Mouse (Mus musculus) forebrain, embryonic 12.5 days (tissue): ENCODE measurements around the gene Prickle1. TPM values are rescaled to one million over a fixed set of nuclear protein-coding genes. Genes with fewer than 3 reads are reported as not detected.

Experiments used
- ATAC-seq: fragments of 200-750 bp; cut with Nextera tagmentation; 2 replicates; pipeline ENCODE4 v1.8.0; 2017; ENCODE audit warnings: moderate TSS enrichment; ENCODE audit not compliant: low FRiP score
- H3K27ac ChIP-seq: fragments of 300-500 bp; sonication (generic); 2 replicates; pipeline ENCODE4 v1.5.1; 2016; ENCODE audit warnings: mild to moderate bottlenecking
- H3K27me3 ChIP-seq: fragments of 300-500 bp; sonication (generic); 2 replicates; pipeline ENCODE4 v1.6.1; 2016; ENCODE audit warnings: mild to moderate bottlenecking
- H3K36me3 ChIP-seq: fragments of 300-500 bp; sonication (generic); replicated peaks from 2 replicates; pipeline ENCODE4 v1.6.1; 2016; ENCODE audit warnings: mild to moderate bottlenecking
- H3K4me1 ChIP-seq: fragments of 300-500 bp; sonication (generic); 2 replicates; pipeline ENCODE4 v1.6.1; 2016
- H3K4me2 ChIP-seq: fragments of 300-500 bp; sonication (generic); 2 replicates; pipeline ENCODE4 v1.6.1; 2016; ENCODE audit warnings: mild to moderate bottlenecking, moderate library complexity
- H3K4me3 ChIP-seq: fragments of 300-500 bp; sonication (generic); replicated peaks from 2 replicates; pipeline ENCODE4 v1.5.1; 2016; ENCODE audit warnings: mild to moderate bottlenecking
- H3K9ac ChIP-seq: fragments of 300-500 bp; sonication (generic); 2 replicates; pipeline ENCODE4 v1.6.1; 2016; ENCODE audit warnings: mild to moderate bottlenecking
- H3K9me3 ChIP-seq: fragments of 300-500 bp; sonication (generic); 2 replicates; pipeline ENCODE4 v1.6.1; 2016
- WGBS: fragments of 180-500 bp; shearing (Covaris S2); methylation state at CpG from one replicate; pipeline ENCODE4 v1.1.7; 2016; 5-methylcytosine and 5-hydroxymethylcytosine counted together
- polyA plus RNA-seq: library from polyadenylated mRNA; unstranded; fragments of >200 nt; fragmentation: Nextera tagmentation; extraction: Ambion mirVana; gene quantifications from 2 replicates; pipeline ENCODE4 v1.2.1, GENCODE M21; 2016

The Prickle1 gene
- polyA plus RNA-seq, 1 experiment from 2014 or later: 11.0 TPM

DNA sequence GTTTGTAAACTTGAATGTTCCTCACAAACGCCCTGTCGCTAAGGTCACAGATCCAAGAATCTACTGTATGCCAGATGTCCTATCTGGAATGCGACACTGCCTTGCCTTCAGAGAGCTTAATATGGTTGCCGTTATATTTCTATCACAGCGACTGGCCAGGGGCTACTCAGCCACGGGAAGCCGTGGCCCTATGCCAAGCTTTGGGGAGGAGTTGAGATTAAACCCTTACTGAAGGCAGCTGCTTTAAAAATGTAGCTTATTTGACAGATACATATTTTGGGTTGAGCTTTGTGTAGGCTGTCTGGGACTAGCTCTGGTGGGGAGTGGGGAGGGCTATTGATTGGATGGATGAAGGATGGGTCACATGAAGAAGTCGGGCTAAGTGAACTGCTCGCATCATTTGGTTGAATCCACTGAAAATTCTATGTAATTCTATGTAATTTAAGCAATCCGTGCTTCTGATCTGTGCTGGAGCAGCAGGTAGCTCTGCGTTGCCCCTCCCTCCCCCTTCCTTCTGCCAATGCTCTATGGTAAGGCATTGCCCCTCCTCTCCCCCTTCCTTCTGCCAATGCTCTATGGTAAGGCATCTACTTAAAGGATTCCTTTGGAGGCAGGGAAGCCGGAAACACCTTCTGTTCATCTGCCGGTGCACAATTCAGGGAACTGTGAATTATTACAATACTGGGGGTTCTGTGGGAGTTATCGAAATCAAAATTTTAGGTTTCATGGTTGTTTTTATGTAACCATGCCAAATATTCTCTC is 28.0 kb downstream of the Prickle1 start:
- Histone ChIP-seq H3K4me2 (no peak overlapping the region), H3K9me3 (no peaks in the 10 kb centered on the region), H3K27me3 (no peaks in the 10 kb centered on the region), H3K4me3 (no peak overlapping the region), H3K27ac (no peak overlapping the region), H3K9ac (no peak overlapping the region), H3K4me1 (peaks cover 6% of the 10 kb centered on the region), H3K36me3 (no peaks in the 10 kb centered on the region)
- 81% methylated on average over 14 of the region's 14 CpGs for WGBS
- ATAC-seq: no peak

DNA sequence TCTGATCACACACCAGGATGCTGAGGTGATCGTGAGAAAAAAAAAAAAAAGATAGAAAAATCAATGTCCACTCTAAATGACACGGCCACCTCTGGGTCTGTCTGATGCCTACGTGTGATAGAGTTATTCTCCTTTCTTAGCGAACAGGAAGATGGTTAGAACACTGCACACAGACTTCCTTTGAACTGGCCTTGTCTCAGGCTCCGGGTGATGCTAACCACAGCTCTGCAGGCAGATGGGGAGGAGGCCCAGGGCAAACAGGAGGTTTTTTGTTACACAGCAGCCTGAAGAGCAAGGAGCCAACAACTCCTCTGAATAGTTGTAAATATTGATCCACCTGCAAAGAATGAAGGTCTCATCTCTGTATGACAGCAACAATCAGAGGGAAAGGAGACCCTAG is 32.2 kb downstream of the Prickle1 start:
- Histone ChIP-seq H3K27ac (no peak overlapping the region), H3K9ac (no peak overlapping the region), H3K36me3 (no peaks in the 10 kb centered on the region), H3K4me3 (no peak overlapping the region), H3K4me2 (no peak overlapping the region), H3K4me1 (peaks cover 6% of the 10 kb centered on the region), H3K27me3 (no peaks in the 10 kb centered on the region), H3K9me3 (no peaks in the 10 kb centered on the region)
- WGBS: 69% methylated on average over 5 of the region's 5 CpGs
- no peak for ATAC-seq

DNA sequence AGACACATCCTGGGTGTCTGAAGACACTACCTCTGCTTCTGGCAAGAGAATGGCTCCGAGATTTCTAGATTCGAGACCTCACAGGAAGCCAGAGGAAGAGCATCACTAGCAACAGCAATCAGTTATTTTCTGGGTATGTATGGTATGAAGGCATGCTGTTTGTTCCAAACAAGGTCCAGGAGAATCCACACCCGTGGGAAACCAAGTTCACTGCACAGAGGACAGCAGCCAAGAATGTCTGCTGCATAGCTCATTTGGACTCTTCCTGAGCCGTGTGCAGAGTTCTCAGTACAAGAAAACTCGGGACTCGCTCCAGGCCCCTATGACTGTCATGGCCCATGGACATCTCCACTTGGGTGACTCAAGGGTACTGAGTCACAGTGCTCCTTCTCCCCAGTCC is 34.2 kb downstream of the Prickle1 start:
- no peak overlapping the region for H3K27ac ChIP-seq
- WGBS: 85% methylated on average over 6 of the region's 6 CpGs
- no peaks in the 10 kb centered on the region for H3K4me1 ChIP-seq
- no peak overlapping the region for H3K9ac ChIP-seq
- H3K9me3 ChIP-seq: no peaks in the 10 kb centered on the region
- ATAC-seq: no peak
- no peak overlapping the region for H3K4me3 ChIP-seq
- no peak overlapping the region for H3K4me2 ChIP-seq
- no peaks in the 10 kb centered on the region for H3K36me3 ChIP-seq
- H3K27me3 ChIP-seq: no peaks in the 10 kb centered on the region

DNA sequence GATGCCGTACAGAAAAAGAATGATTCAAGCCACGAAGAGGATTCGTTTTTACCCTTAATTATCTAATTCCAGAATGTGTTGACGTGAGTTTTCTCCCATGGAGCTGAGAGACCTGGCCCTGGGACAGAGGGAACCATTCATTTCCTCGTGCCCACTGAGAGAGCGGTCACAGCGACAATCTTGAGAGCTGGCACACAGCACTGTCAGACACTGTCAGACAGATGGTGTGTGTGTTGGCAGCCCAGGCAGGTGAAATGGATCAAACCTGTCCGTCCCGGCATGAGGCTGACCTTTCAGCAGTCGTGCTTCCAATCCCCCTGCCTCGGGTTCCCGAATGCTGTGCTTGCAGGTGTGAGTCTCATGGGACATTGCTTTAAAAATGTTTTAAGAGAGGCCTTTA is 37.3 kb downstream of the Prickle1 start:
- no peak for ATAC-seq
- Histone ChIP-seq H3K4me1 (no peaks in the 10 kb centered on the region), H3K9me3 (no peaks in the 10 kb centered on the region)

DNA sequence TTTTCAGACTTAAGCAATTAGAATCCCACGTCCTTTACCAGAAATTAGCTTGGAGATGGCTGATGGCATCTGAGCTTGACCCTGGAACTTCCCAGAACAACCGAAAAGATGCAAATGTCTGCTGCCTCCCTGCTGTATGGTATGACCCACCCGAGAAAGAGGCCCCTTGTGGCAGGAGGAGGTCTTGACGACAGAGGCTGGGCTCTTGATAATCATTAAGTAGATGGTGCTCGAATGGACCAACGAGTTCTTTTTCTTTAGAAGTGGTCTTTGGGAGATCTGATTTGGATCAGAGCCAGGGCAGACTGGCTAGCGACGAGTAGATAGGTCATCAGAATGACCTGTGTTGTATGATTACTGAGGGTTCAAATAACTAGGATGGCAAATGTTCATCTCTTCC is 40.0 kb downstream of the Prickle1 start:
- 61% methylated on average over 8 of the region's 8 CpGs for WGBS
- no peaks in the 10 kb centered on the region for H3K36me3 ChIP-seq
- no peak overlapping the region for H3K9ac ChIP-seq
- no peak overlapping the region for H3K4me2 ChIP-seq
- no peak overlapping the region for H3K4me3 ChIP-seq
- H3K9me3 ChIP-seq: no peaks in the 10 kb centered on the region
- H3K27me3 ChIP-seq: no peaks in the 10 kb centered on the region
- no peak for ATAC-seq
- H3K27ac ChIP-seq: no peak overlapping the region
- H3K4me1 ChIP-seq: peaks cover 8% of the 10 kb centered on the region; the same call in 1 of the 2 replicates

More for the DNA sequence above, 37.3 kb downstream of the Prickle1 start:
- Histone ChIP-seq H3K27ac (no peak overlapping the region), H3K4me2 (no peak overlapping the region), H3K27me3 (no peaks in the 10 kb centered on the region), H3K36me3 (no peaks in the 10 kb centered on the region), H3K9ac (no peak overlapping the region), H3K4me3 (no peak overlapping the region)
- 87% methylated on average over 12 of the region's 12 CpGs for WGBS

DNA sequence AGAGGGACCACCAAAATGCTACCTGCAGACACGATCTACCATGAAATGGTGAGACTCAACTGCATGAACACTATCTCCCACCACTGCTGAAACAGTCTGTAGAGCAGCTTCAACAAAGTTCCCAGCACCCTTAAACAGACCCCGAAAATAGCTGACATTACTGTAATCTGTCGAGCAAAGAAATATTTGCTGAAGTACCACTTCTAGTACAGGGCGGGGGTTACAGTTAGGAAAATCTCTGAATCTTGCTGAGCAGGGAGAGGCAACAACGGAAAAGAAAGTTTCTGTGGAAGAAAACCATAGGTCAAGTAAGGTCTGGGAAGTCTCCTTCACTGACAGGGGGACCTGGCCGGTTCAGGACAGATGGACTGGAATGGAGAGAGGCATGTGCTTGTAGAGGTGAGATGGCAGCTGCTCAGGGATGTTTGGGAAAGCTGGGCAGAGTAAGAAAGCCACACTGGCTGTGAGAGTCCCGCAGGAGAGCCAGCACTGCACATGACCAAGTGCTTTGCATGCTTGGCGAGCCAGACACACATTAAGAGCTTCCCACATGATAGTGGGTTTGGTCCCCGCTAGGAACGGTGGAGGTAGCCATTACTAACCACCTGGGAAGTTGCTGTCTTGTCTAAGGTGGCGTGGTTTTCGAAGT is 41.4 kb downstream of the Prickle1 start:
- Histone ChIP-seq H3K27me3 (no peaks in the 10 kb centered on the region), H3K36me3 (no peaks in the 10 kb centered on the region), H3K9ac (no peak overlapping the region), H3K4me3 (no peak overlapping the region), H3K4me1 (peaks cover 8% of the 10 kb centered on the region; the same call in 1 of the 2 replicates), H3K27ac (no peak overlapping the region), H3K9me3 (no peaks in the 10 kb centered on the region), H3K4me2 (no peak overlapping the region)
- ATAC-seq: no peak
- WGBS: 85% methylated on average over 12 of the region's 12 CpGs

DNA sequence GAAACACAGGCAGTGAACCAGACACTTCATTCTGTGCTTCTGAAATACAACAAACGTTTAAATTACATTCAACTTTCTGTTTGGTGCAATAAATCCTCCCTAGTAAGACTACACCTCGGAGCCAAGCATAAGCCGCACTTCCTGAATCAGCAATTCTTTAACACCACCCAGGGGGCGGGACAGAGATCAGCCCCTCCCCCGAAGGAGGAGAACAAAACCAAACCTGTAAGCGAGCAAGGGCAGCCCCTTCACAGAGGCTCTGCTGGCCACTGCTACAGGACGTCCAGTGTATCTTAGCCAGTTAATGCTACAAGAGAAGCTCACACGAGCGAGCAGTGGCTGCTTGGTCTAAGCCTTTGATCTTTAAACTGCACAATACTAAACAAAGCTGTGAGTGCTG is 43.5 kb downstream of the Prickle1 start:
- WGBS: 2% methylated on average over 9 of the region's 9 CpGs
- Histone ChIP-seq H3K4me2 (peak overlapping the region; percentile 10), H3K36me3 (no peaks in the 10 kb centered on the region), H3K4me3 (no peak overlapping the region), H3K9me3 (no peaks in the 10 kb centered on the region), H3K4me1 (peaks cover 8% of the 10 kb centered on the region; the same call in 1 of the 2 replicates), H3K27ac (no peak overlapping the region), H3K9ac (no peak overlapping the region), H3K27me3 (no peaks in the 10 kb centered on the region)
- ATAC-seq: peak; percentile 79

DNA sequence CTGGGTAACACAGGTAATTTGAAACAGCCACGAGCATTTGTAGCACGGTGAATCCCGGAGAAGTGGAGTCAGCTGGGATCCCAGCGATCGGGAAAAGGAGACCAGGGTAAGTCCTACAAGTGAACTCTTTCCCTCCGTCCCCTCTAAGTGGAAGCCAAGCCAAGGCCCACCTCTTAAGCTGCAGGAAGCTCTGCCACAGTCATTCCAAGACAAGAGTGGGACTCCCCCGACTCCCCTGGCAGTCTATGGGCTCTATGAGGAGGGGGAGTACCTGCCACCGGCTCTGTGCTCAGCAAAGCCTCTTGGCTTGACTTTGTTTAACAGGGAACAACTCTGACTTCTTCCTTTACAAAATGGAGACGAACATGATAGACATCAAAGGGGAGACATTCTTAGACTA is 47.4 kb downstream of the Prickle1 start:
- no peak for ATAC-seq
- no peaks in the 10 kb centered on the region for H3K9me3 ChIP-seq
- no peak overlapping the region for H3K27ac ChIP-seq
- H3K4me1 ChIP-seq: peaks cover 8% of the 10 kb centered on the region; the same call in 1 of the 2 replicates
- H3K4me2 ChIP-seq: no peak overlapping the region
- H3K27me3 ChIP-seq: no peaks in the 10 kb centered on the region
- H3K36me3 ChIP-seq: no peaks in the 10 kb centered on the region
- no peak overlapping the region for H3K4me3 ChIP-seq
- no peak overlapping the region for H3K9ac ChIP-seq
- 78% methylated on average over 9 of the region's 9 CpGs for WGBS

DNA sequence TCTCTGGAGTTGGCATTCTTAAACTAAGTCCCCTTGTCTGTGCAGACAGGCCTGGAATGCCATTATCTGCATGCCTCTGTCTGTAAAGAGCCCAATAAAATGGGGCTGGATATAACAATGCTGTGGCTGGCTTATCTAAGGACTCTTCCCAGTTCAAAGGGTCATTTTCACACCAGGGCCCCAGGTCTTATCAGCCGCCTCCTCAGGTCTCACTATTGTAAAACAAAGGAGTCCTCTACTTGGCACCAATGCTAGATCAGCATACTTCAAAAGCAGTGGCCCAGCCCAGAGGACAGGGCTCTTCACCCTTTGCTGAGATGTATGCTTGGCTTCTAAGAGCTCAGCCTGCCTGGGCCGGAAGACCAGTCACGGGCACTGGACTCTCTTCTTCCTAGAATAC is 56.3 kb downstream of the Prickle1 start:
- H3K27me3 ChIP-seq: no peaks in the 10 kb centered on the region
- H3K36me3 ChIP-seq: no peaks in the 10 kb centered on the region
- H3K27ac ChIP-seq: no peak overlapping the region
- H3K4me1 ChIP-seq: no peaks in the 10 kb centered on the region
- 79% methylated on average over 3 of the region's 3 CpGs for WGBS
- no peak for ATAC-seq
- H3K4me3 ChIP-seq: no peak overlapping the region
- no peaks in the 10 kb centered on the region for H3K9me3 ChIP-seq
- no peak overlapping the region for H3K4me2 ChIP-seq
- no peak overlapping the region for H3K9ac ChIP-seq

DNA sequence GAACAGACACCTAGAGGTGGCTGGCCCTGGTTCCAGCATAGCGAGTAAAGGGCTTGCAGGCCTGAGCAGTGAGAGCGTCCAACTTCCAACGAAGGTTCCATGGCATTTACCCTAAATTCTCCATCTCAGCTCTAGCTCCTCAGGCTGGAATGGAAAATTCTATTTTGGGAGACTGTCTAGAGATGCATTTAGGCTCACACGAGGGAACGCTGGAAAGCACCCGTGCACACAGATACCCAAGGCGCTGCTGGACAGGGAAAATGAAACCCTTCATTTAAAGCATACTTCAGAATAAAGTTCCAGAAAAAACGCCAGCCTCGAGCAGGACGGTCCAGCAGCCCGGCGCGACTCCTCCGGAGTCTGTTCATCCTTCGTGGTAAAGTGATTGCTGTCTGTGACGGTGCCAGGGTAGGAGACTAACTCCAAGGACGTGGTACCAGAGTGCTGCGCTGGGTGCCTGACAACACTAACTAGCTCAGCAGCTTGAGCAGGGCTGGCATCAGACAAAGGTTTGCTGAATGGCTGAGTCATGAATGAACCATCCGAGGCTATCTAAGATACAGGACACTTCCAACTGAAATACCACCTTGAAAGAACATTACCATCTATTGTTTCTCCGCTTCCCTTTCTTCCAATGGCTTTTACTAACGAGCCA is 57.0 kb downstream of the Prickle1 start:
- ATAC-seq: no peak
- H3K27me3 ChIP-seq: no peaks in the 10 kb centered on the region
- no peak overlapping the region for H3K4me2 ChIP-seq
- no peaks in the 10 kb centered on the region for H3K36me3 ChIP-seq
- H3K4me1 ChIP-seq: no peaks in the 10 kb centered on the region
- H3K27ac ChIP-seq: no peak overlapping the region
- no peak overlapping the region for H3K4me3 ChIP-seq
- no peak overlapping the region for H3K9ac ChIP-seq
- H3K9me3 ChIP-seq: no peaks in the 10 kb centered on the region
- WGBS: 77% methylated on average over 21 of the region's 21 CpGs

DNA sequence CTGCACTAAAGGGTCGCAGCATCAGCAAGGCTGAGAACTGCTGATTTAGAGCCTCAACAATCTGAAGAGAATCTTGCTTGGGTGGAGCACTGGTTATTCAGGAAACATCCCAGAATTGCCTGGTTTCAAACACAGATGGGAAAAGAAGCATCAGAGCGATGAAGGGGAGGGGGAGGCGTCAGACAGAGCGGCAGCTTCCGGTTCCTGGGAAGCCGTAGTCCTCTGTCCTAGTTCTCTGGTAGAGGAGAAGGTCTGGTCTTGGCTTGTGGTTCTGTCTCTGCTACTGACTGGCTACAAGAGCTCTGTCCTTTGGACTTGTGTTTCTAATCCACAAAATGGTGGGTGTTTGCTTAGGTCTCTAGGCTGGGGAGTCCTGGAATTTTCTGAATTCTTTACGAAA is 57.9 kb downstream of the Prickle1 start:
- Histone ChIP-seq H3K27ac (no peak overlapping the region), H3K9ac (no peak overlapping the region), H3K9me3 (no peaks in the 10 kb centered on the region), H3K4me3 (no peak overlapping the region), H3K4me1 (no peaks in the 10 kb centered on the region), H3K27me3 (no peaks in the 10 kb centered on the region), H3K4me2 (no peak overlapping the region), H3K36me3 (no peaks in the 10 kb centered on the region)
- 83% methylated on average over 7 of the region's 7 CpGs for WGBS
- no peak for ATAC-seq

DNA sequence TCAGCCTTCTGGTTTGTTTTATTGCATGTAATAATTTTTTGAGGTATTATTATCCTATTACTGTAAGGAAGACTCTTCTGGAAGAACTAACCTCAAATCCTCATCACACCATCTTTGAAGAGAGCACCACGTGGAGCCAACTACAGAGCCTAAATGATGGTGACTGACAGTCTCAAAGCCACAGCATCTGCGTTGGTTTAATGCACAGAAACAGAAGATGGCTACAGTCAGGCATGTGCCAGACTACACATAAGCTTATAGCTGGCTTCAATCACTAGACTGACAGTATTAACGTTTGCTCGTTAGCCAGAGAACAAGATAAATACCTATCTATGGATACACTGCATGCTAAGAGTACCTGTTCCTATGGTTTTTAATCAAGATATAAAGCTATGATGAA is 59.5 kb downstream of the Prickle1 start:
- Histone ChIP-seq H3K4me1 (no peaks in the 10 kb centered on the region), H3K4me3 (no peak overlapping the region), H3K9me3 (no peaks in the 10 kb centered on the region), H3K9ac (no peak overlapping the region), H3K36me3 (no peaks in the 10 kb centered on the region), H3K27ac (no peak overlapping the region), H3K27me3 (no peaks in the 10 kb centered on the region), H3K4me2 (no peak overlapping the region)
- 75% methylated on average over 4 of the region's 4 CpGs for whole genome bisulfite sequencing
- no peak for ATAC-seq

DNA sequence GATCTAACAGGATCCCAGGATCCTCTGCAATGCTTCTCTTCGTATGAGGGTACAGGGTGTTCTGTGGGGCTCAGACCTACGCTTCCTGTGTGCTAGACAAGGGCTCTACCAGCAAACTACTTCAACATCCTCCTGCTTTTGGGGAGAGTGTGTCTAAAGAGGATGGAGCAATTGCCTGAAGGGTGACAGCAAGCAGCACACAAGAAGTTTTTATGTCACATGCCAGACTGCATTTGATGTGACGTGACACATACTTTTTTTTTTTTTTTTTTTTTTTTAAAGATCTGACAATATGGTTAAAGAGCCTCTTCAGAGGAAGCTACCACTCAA is 65.0 kb downstream of the Prickle1 start:
- H3K4me1 ChIP-seq: no peaks in the 10 kb centered on the region
- no peak overlapping the region for H3K9ac ChIP-seq
- H3K9me3 ChIP-seq: no peaks in the 10 kb centered on the region
- no peaks in the 10 kb centered on the region for H3K36me3 ChIP-seq
- ATAC-seq: no peak
- no peak overlapping the region for H3K27ac ChIP-seq
- H3K27me3 ChIP-seq: no peaks in the 10 kb centered on the region
- H3K4me3 ChIP-seq: no peak overlapping the region
- H3K4me2 ChIP-seq: no peak overlapping the region
- WGBS: 78% methylated on average over 3 of the region's 3 CpGs
